Mouse (Mus musculus): ENCODE data around the gene Nfatc2.

The Nfatc2 gene

GRCm38 (mm10) chr2:168601491-168602386 lies at the start of gene Nfatc2:
Nfatc2 (minus strand) TSS chr2:168601657.
- peak; percentile 76 for DNase-seq

GRCm38 (mm10) chr2:168648171-168648570 lies 46.7 kb upstream of the Nfatc2 start:
- DNase-seq, result no peak

GRCm38 (mm10) chr2:168644855-168645254 lies 43.4 kb upstream of the Nfatc2 start:
- DNase-seq, result no peak

DNA sequence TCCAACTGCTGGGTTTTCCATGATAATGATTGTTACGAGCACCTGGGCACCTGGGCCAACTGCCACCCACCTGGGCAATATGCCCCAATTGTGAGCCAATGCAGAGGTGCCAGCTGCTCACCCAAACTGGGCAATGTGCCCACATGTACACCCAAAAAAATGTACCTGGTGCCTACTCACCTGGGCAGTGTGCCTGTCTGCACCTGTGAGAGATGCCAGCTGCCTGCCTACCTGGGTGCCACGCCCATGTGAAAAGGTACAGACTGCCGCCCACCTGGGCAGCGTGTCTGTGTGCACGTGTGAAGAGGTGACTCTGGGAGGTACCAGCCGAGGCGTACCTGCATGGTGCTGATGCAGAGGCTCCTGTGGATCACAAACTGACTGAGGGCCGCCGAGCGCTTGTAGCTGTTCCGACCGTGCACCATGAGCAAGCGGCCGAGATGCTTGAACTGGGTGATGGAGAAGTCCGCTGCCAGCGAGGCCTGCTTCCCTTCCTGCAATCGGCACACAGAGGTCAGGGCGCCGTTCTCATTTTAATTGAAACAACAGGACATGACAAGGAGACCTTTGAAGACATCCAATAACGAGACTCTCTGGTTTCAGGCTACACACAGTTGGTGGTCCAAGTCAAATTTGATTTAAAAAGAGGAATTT lies 42.2 kb upstream of the Nfatc2 start:
- DNase-seq, result no peak

- DNase-seq, result no peak
Observed at GRCm38 (mm10) chr2:168642187-168642586, 40.7 kb upstream of the Nfatc2 start.

GRCm38 (mm10) chr2:168640460-168640859 lies 39.0 kb upstream of the Nfatc2 start:
- DNase-seq, result no peak

GRCm38 (mm10) chr2:168634881-168635280 lies 33.4 kb upstream of the Nfatc2 start:
- DNase-seq, result no peak

DNA sequence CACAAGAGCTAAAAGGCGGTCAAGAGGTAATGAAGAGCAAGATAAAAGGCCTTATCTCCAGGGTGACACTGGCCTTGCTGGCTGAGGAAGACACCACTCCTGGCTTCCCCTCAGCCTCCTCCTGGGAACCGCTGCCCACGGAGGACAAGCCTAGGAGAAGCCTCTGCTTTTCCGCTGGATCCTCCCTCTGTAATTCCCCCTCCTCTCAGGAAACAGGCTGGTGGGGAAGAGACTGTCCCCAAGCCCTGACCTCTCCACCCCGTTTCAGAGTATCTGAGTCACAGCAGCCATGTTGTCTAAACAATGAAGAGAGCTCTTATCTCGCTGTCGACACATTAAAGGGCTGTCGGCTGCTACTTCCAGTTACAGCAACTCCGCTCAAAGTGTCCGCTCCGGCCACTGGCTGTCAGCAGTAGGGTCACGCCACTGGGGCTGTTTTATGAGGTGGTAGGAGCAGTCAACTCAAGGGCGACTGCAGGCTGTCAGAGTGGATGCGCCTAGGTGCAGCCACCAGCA lies 31.9 kb upstream of the Nfatc2 start:
- DNase-seq, result no peak

- no peak for DNase-seq
Observed at GRCm38 (mm10) chr2:168632543-168632942, 31.1 kb upstream of the Nfatc2 start.

- peak; percentile 67 for DNase-seq
Observed at GRCm38 (mm10) chr2:168628787-168629186, 27.3 kb upstream of the Nfatc2 start.

DNA sequence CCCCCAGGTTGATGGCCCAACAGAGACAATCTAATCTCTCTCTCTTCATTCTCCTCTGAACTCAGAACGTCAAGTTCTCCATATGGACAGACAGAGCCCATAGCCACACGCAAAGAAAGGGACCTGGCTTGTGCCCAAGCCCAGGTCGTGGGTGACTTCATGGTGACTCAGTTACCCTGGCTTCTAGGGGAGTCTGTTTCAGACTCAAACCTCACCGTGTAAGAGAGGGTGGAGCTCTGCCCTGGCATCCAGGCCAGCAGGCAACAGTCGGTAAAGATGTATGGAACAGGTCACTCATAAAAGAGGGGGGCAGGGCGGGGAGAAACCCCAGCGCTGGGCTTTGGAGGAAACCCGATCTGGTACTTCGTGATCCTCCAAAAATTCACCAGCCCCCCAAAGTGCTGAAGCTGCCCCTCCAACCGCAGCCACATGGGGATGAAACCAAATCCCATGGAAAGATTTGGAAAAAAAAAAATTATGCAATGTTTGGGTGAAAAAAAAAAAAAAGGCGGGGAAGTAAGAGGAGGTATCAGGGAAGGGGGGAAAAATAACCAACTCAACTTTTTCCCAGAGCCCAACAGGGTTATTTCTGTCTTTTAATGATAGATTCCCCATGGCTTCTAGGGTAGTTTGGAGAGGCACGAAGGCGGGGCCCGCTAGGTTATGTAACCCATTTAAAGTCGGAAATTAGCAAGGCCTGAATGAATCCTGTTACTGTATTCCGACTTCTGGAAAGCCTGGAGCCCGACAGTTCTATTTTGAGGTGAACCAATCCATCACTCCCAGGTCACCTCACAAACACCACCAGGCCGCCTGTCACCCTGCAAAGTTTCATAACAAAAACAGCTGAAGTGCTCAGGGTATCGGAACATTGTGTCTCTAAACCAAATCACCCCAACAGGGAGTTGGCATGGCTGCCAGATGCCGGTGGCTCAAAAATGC lies 26.6 kb upstream of the Nfatc2 start:
- DNase-seq, result no peak

GRCm38 (mm10) chr2:168626385-168626784 lies 24.9 kb upstream of the Nfatc2 start:
- DNase-seq, result no peak

- DNase-seq, result no peak
Observed at GRCm38 (mm10) chr2:168625091-168625490, 23.6 kb upstream of the Nfatc2 start.

- DNase-seq, result no peak
Observed at GRCm38 (mm10) chr2:168621111-168621802, 19.8 kb upstream of the Nfatc2 start.

DNA sequence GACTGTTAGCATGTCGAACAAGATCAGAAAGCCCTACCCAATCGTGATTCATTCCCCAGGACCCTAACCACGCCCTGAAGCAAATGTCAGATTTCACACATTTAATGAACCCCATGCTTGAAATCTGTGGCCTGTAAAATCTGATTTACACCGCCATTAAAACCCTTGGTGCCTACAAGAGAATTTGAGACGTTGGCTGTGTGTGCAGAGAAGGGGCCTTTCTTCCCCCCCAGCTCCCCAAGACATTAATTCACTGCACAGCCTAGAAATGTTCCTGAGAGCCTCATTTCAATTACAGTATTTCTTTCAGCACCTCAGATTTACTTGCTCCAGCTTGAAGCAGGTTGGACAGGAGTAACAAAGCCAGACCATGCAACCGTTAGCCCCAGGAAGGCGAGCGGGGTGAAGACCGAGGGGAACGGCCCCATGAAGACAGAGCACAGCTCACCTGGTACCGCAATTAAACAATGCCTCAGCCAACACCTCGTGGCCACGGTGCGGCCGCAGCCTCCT lies 16.8 kb upstream of the Nfatc2 start:
- no peak for DNase-seq

- DNase-seq, result no peak
Observed at GRCm38 (mm10) chr2:168615160-168615559, 13.7 kb upstream of the Nfatc2 start.

DNA sequence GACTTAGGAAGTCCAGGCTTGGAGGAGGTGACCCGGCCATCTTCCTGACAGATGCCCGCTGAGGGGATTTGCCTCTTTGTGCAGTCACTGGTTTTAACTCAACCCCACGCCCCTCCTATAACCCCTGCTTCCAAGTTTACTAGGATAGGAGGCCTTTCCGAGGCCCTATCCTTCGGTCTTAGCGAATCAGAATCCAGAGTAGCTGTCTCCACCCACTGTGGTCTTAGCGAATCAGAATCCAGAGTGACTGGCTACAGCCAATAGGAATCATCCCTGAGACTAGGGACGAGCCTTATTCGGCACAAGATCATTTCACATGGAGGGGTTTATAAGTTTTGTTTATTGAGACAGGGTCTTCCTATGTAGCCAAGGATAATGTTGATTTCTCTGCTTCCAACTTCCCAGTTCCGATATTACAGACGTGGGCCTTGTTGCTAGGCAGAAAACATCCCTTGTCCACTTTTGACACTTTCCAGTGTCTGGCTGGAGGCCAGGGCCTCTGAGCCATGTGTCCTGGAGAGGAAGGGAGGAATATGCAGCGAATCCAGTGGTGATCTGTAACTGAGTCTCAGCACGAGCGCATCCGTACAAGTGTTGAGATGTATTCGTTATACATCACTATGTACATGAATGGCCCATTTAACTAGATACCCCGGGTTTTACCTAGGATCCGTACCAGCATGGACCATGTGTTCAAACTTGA lies 12.9 kb upstream of the Nfatc2 start:
- DNase-seq, result no peak

GRCm38 (mm10) chr2:168613092-168613880 lies 11.8 kb upstream of the Nfatc2 start:
- DNase-seq, result no peak

DNA sequence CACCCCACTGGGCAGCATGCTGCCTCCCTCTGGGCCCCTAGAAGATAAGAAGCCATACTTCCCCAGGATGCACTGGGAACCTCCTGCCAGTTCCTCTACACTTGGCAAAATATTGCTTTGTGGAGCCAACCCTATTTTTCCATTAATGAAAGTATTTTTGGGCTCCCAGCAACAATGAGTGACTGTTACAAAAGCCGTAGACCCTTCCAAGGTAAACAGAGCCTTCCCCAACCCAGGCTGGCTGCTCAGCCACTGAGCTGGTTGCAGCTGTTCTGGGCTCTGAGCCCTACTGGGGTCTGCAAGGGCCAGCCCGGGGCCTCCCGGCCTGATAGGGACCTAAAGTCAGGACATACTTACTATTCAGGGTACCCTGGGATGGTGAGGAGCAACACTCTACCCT lies 9.5 kb upstream of the Nfatc2 start:
- no peak for DNase-seq

DNA sequence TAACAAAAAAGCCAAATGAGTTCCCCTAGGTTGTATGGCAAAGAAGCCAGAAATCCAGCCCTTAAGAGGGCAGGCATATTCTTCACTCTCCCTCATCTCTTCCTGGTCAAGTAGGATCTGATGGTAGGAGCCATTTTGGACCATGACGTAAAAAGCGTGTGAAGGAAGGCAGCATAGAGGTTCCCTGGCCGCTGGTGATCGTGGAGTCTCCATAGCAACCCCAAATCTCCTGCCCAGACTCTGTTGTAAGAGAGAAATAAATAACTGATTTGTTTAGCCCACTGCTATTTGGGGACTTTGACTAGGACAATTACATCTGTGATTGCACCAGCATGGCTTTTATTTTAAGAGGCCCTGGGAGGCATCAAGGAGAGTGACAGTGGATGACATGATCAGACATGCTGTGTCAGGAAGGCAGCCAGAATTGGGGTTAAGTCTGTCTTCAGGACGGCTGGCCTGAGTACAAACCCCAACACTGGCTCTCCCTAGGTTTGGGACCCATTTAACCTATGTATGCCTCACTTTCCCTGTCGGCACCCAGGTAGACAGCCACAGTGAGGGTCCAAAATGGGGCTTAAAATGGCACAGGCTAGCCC lies 8.3 kb upstream of the Nfatc2 start:
- no peak for DNase-seq

All from right cerebral cortex, adult 18-20 months (tissue).